Mouse (Mus musculus) heart, postnatal 0 days (tissue): ENCODE results near the gene Col6a5. TPM values are rescaled to one million over a fixed set of nuclear protein-coding genes. Genes with fewer than 3 reads are reported as not detected.

Source experiments
- ATAC-seq: fragments of 200-750 bp; cut with Nextera tagmentation; 2 replicates; pipeline ENCODE4 v1.8.0; 2017; ENCODE audit warnings: low read depth, moderate number of reproducible peaks, moderate library complexity; ENCODE audit not compliant: insufficient read depth
- DNase-seq: peaks from one replicate; pipeline ENCODE4 v3.0.0-alpha.2; 2016; ENCODE audit warnings: low spot score
- H3K27ac ChIP-seq: fragments of 300-500 bp; sonication (generic); 2 replicates; pipeline ENCODE4 v1.5.1; 2014; ENCODE audit warnings: low read depth, mild to moderate bottlenecking
- H3K27me3 ChIP-seq: fragments of 300-500 bp; sonication (generic); 2 replicates; pipeline ENCODE4 v1.6.1; 2014; ENCODE audit warnings: low read length, mixed read lengths; ENCODE audit not compliant: control insufficient read depth, insufficient read depth
- H3K36me3 ChIP-seq: fragments of 300-500 bp; sonication (generic); replicated peaks from 2 replicates; pipeline ENCODE4 v1.6.1; 2014; ENCODE audit warnings: low read length, mixed read lengths; ENCODE audit not compliant: control insufficient read depth, insufficient read depth
- H3K4me1 ChIP-seq: fragments of 300-500 bp; sonication (generic); 2 replicates; pipeline ENCODE4 v1.6.1; 2014; ENCODE audit warnings: antibody characterized with exemption; ENCODE audit not compliant: control insufficient read depth, insufficient read depth
- H3K4me2 ChIP-seq: fragments of 300-500 bp; sonication (generic); 2 replicates; pipeline ENCODE4 v1.6.1; 2014; ENCODE audit warnings: low read depth, mild to moderate bottlenecking, low read length, moderate library complexity
- H3K4me3 ChIP-seq: fragments of 300-500 bp; sonication (generic); 2 replicates; pipeline ENCODE4 v1.5.1; 2014; ENCODE audit warnings: low read depth, low read length
- H3K9ac ChIP-seq: fragments of 300-500 bp; sonication (generic); replicated peaks from 2 replicates; pipeline ENCODE4 v1.6.1; 2014; ENCODE audit warnings: low read depth, low read length, mixed read lengths
- H3K9me3 ChIP-seq: fragments of 300-500 bp; sonication (generic); replicated peaks from 2 replicates; pipeline ENCODE4 v1.6.1; 2016; ENCODE audit warnings: low read length; ENCODE audit not compliant: control insufficient read depth
- CTCF ChIP-seq: IDR thresholded peaks from 2 replicates; pipeline ENCODE4 v1.5.1; 2016; ENCODE audit warnings: antibody characterized with exemption, control low read depth, low read depth
- EP300 ChIP-seq: IDR thresholded peaks from 2 replicates; pipeline ENCODE4 v1.6.1; 2016; ENCODE audit warnings: antibody characterized with exemption, low read depth
- WGBS: fragments of 180-500 bp; shearing (Covaris S2); extraction: QIAGEN DNeasy Blood & Tissue Kit; methylation state at CpG from one replicate; pipeline ENCODE4 v1.1.7; 2014; 5-methylcytosine and 5-hydroxymethylcytosine counted together
- polyA plus RNA-seq: library from polyadenylated mRNA; unstranded; fragments of >200 nt; fragmentation: Nextera tagmentation; extraction: Ambion mirVana; gene quantifications from 2 replicates; pipeline ENCODE4 v1.2.1, GENCODE M21; 2015
- total RNA-seq: library from RNA; depleted of rRNA; stranded (reverse); fragments of >200 nt; gene quantifications from 2 replicates; pipeline ENCODE4 v1.2.3, GENCODE M21; 2014; ENCODE audit warnings: low replicate concordance

Gene Col6a5
- total and polyA plus RNA-seq, 2 experiments from 2014 or later, result 0.03 TPM; not detected in 1

DNA sequence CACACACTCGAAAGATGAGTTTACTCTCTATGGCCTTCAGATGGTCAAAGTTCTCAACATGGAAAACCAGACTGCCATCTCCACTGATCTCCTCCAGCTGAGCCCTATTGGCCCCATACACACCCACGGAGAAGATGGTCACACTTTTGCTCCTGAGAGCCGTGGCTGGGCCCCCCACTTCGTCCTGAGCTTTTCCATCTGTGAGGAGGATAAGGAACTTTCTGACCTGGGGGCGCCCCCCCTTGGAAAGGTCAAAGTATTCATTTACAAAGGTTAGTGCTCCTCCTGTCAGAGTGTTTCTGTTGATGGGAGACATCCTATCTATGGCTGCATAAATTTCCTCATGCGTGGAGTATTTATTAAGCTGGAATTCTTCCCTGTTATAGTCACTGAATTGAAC lies 26.6 kb downstream of the Col6a5 start:
- H3K4me2 ChIP-seq, result no peak overlapping the region
- H3K27ac ChIP-seq, result no peak overlapping the region
- no peak overlapping the region for H3K4me3 ChIP-seq
- no peak overlapping the region for H3K9ac ChIP-seq
- H3K27me3 ChIP-seq, result no peaks in the 10 kb centered on the region
- no peaks in the 10 kb centered on the region for H3K4me1 ChIP-seq
- H3K9me3 ChIP-seq, result no peaks in the 10 kb centered on the region
- 61% methylated on average over 6 of the region's 6 CpGs for WGBS
- TF ChIP-seq EP300, result no peak
- TF ChIP-seq CTCF, result no peak
- no peak for ATAC-seq
- H3K36me3 ChIP-seq, result no peaks in the 10 kb centered on the region
- DNase-seq, result no peak

DNA sequence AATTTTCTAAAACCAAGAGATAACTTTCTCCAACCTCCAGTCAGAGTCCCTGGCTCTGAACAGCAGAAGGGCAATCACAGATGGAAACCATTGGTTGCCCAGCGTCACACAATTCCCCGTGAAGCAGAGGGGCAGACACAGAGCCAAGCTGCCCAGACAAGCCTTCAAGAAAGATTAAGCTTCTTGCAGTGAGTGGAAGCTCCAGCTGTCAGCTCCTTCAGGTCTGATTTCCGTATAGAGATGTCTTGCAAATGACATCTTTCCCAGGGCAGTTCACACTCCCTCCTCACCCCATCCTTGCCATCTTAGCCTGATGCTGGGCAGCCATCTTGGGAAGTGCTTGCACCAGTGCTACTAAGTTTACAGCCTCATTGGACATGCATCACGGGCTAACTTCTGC lies 31.2 kb downstream of the Col6a5 start:
- Histone ChIP-seq H3K4me3 (no peak overlapping the region), H3K36me3 (no peaks in the 10 kb centered on the region), H3K4me1 (no peaks in the 10 kb centered on the region), H3K9ac (no peak overlapping the region), H3K9me3 (no peaks in the 10 kb centered on the region), H3K27me3 (no peaks in the 10 kb centered on the region), H3K4me2 (no peak overlapping the region), H3K27ac (no peak overlapping the region)
- TF ChIP-seq CTCF, result no peak
- no peak for TF ChIP-seq EP300
- WGBS, result 65% methylated on average over 4 of the region's 4 CpGs
- ATAC-seq (no peak), DNase-seq (no peak)

DNA sequence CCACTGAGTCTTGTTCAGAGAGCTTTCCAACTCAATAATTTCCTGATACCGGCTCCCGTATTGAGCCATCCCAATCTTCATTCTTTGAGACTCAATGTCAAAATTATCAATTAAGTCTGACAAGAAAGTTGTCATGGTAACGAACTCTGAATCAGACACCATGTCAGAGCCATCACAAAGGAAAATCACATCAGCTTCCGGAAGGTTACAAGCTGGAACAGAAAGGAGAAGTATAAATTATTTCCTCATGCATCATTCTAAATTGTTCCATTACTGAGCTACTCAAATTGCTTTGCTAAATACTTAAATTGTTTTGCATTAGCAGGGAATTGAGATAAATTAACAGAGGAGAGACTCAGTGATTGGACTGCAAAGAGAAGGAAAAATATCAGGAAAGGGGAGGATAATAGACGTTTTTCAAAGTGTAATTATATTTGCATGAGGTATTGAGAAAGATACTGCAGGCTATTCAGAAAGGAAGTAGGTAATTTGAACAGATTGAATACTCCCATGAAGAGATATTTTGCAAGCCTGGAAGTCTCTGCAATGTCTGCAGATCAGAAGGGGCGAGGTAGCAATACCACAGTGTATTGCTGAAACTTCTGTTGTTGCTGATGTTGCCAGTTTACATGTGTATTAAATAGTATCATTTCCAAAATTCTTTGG lies 31.9 kb downstream of the Col6a5 start:
- TF ChIP-seq CTCF (no peak), EP300 (no peak)
- WGBS, result 72% methylated on average over 6 of the region's 6 CpGs
- ATAC-seq, result no peak

DNA sequence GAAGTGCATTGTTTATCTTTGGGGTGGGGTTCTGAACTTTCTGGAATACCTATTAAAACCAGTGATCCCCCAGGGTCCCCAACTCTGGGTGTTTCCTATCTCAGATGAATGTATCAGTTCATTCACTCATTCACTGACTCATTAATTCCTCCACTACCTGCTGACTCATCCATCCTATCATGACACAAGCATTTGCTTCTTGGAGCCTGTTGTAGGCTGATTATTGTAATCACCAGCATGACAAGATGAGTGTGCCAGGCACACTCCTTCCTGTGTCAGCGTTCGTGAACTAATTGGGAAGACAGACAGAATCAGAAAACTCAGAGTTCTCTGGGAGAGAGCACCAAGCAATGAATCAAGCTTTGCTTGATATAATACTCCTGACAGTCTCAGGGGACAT lies 36.8 kb downstream of the Col6a5 start:
- no peaks in the 10 kb centered on the region for H3K27me3 ChIP-seq
- no peak for TF ChIP-seq EP300
- no peak for TF ChIP-seq CTCF
- no peak overlapping the region for H3K4me3 ChIP-seq
- ATAC-seq (no peak), DNase-seq (no peak)
- H3K36me3 ChIP-seq, result no peaks in the 10 kb centered on the region
- no peak overlapping the region for H3K9ac ChIP-seq
- H3K9me3 ChIP-seq, result no peaks in the 10 kb centered on the region
- no peak overlapping the region for H3K27ac ChIP-seq
- WGBS, result 57% methylated on average over 2 of the region's 2 CpGs
- H3K4me2 ChIP-seq, result no peak overlapping the region
- H3K4me1 ChIP-seq, result no peaks in the 10 kb centered on the region

More for the DNA sequence above, 31.9 kb downstream of the Col6a5 start:
- H3K4me1 ChIP-seq, result no peaks in the 10 kb centered on the region
- H3K27ac ChIP-seq, result no peak overlapping the region
- H3K9ac ChIP-seq, result no peak overlapping the region
- H3K36me3 ChIP-seq, result no peaks in the 10 kb centered on the region
- DNase-seq, result no peak
- H3K9me3 ChIP-seq, result no peaks in the 10 kb centered on the region
- H3K4me3 ChIP-seq, result no peak overlapping the region
- H3K27me3 ChIP-seq, result no peaks in the 10 kb centered on the region
- H3K4me2 ChIP-seq, result no peak overlapping the region

DNA sequence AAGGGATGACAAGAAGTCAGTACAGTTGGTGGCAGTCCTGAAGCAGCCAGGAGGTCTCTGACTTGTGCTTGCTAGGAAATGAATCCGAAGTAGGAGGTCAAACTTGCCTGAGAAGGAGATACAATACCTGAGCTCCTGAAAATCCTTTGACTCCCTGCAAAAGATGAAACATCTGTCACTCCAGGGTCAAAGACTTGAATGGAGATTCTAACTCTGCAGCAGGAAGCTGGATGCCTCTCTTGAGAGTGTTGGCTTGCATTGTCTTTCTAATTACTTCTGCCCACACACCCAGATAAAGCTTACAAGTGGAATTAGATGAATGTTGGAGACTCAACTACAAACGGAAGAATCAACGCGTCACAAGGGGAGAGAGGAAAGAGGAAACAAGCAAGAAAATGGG lies 45.3 kb downstream of the Col6a5 start:
- no peak for TF ChIP-seq CTCF
- no peak for TF ChIP-seq EP300
- no peak overlapping the region for H3K4me3 ChIP-seq
- no peak for DNase-seq
- H3K36me3 ChIP-seq, result no peaks in the 10 kb centered on the region
- H3K9ac ChIP-seq, result no peak overlapping the region
- 27% methylated on average over 4 of the region's 4 CpGs for WGBS
- no peak overlapping the region for H3K27ac ChIP-seq
- no peaks in the 10 kb centered on the region for H3K27me3 ChIP-seq
- H3K9me3 ChIP-seq, result no peaks in the 10 kb centered on the region
- H3K4me1 ChIP-seq, result no peaks in the 10 kb centered on the region
- no peak overlapping the region for H3K4me2 ChIP-seq
- no peak for ATAC-seq

GRCm38 (mm10) chr9:105910166-105910565 lies 50.3 kb downstream of the Col6a5 start:
- WGBS, result 68% methylated on average over 2 of the region's 2 CpGs
- Histone ChIP-seq H3K4me3 (no peak overlapping the region), H3K27me3 (no peaks in the 10 kb centered on the region), H3K27ac (no peak overlapping the region), H3K9me3 (no peaks in the 10 kb centered on the region; the same call in 1 of the 2 replicates), H3K9ac (no peak overlapping the region), H3K36me3 (no peaks in the 10 kb centered on the region), H3K4me2 (no peak overlapping the region), H3K4me1 (no peaks in the 10 kb centered on the region)
- no peak for ATAC-seq
- no peak for DNase-seq
- TF ChIP-seq EP300, result no peak
- no peak for TF ChIP-seq CTCF
